Mouse (Mus musculus) T-helper 2 cell (primary cell): ENCODE data around the gene Sv2c.

ENCODE experiments used
- in situ Hi-C: fragments of 300-600 bp; cut with MboI, MseI; formaldehyde crosslinking; loops from one replicate; pipeline ENCODE4 v1.15.1; 2025; ENCODE audit warnings: high pct_unique_total_duplicates

The Sv2c gene

GRCm38 (mm10) chr13:96073555-96073954, 58.8 kb downstream of the Sv2c start:
- in situ Hi-C loops, result no loop called here

DNA sequence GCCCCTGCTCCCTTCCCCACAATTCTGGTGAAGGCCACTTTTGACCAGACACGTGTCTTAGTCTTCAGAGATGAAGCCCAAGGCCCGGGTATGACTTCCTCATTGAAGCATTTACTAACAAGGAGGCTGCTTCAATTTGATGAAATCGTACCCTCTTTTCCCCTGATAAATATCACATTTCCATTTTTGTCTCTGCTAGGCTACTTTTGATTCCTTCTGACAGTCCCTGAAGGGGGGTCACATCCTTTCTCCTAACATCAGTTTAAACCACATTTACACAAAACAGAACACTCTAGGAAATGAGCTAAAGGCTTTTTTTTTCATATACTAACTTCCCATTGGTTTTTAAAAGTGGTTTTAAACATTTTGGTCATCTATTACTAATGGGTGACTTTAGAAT, 79.6 kb downstream of the Sv2c start:
- in situ Hi-C loops, result no loop called here

GRCm38 (mm10) chr13:96045396-96045795, 87.0 kb downstream of the Sv2c start:
- in situ Hi-C loops, result no loop called here

DNA sequence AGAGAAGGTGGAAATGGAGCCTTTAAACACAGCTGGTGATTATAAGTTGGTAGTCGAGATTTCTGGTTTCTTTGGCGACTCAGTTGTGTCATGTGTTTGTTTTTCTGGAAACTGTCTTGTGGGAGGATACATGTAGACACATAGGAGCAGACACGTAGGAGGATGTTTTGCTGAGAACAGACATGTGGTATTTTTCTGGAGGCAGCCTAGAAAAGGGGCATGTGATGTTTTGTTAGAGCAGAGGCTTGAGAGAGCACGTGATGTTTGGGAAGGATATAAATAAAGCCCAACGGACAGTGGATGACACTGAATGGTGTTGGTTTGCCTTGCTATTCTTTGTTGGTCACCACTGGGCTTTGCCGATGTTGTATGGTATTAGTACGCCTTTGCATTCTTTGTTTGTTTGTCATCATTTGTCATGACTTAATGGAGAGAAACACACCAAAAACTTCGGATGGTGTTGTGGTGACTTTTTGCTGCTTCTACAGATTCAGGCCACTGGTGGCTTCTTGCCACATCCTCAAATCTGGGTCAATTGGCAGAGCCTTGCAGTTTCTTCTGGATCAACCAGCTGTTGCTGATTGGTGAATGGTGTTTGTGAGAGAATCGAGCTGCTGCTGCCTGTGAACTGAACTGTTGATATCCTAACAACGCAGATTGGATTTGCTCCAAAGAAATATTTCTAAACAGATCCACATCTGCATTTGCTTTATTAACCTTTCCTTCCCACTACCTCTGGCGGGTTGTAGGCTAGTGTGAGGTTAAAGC, 91.9 kb downstream of the Sv2c start:
- in situ Hi-C loops, result no loop called here

- in situ Hi-C loops, result no loop called here
These were observed 92.8 kb downstream of the Sv2c start for GRCm38 (mm10) chr13:96039536-96039935.

DNA sequence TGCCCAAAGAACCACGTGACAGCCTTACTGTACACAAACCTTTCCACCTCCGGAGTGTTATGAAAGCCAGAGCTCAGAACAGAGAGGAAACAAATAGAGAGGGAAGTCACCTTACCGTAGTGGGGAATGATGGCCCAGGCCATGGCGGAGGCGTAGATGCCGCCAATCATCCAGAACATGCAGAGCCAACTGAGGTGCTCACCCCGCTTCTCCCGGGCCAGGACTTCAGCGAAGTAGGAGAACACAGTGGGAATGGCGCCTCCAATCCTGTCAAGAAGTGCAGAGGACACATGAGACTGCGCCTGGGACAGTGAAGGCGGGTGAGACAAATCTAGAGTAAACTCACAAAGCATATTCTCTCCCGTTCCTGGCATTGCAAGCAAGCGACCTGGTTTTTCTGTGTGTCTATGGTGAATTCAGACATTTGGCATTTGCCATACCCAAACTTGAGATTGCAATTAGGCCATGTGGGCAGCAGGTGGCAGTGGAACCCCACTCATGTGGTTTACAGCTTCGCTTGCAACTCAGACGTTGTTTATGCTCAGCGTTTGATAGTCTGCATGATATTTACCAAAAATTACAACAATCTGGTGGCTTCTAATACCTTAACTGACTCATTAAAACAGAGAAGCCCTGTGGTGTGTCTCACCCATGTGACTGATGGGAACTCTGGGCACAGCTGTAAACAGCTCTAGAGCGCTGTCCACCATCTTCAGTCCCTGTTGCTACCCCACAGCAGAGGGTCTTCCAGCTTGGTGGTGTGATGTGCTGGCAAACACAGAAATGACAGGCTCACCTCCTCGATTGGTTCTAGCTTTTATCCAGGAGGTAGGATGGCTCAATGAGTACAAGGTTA, 101.8 kb downstream of the Sv2c start:
- in situ Hi-C loops, result no loop called here

- in situ Hi-C loops, result no loop called here
These were observed 108.5 kb downstream of the Sv2c start for GRCm38 (mm10) chr13:96023858-96024257.

GRCm38 (mm10) chr13:96015516-96015915, 116.9 kb downstream of the Sv2c start:
- in situ Hi-C loops, result no loop called here

GRCm38 (mm10) chr13:96010861-96011511, 121.4 kb downstream of the Sv2c start:
- in situ Hi-C loops, result no loop called here

DNA sequence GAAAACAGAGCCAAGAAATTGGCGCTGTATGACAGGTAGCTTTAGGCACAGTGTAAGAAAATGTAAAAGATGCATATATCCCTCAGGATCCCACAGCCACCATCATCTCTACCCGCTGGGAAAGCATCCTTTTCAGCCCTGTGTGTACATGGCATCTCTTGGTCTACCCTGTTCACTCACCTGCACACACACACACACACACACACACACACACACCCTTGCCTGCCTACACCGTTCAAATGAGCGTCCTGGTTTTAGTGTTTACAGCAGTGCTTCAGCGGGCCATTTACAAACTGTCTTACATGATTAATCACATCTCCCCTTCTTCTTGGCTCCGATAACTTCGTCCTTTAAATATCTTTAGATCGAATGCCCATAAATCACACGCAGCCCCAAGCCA, 123.4 kb downstream of the Sv2c start:
- in situ Hi-C loops, result loop anchor here (5.0 kb wide), 1 partner anchor 37 kb away; no protein-coding TSS in a partner anchor

GRCm38 (mm10) chr13:96008154-96008553, 124.2 kb downstream of the Sv2c start:
- in situ Hi-C loops, result loop anchor here (5.0 kb wide), 1 partner anchor 36 kb away; no protein-coding TSS in a partner anchor

DNA sequence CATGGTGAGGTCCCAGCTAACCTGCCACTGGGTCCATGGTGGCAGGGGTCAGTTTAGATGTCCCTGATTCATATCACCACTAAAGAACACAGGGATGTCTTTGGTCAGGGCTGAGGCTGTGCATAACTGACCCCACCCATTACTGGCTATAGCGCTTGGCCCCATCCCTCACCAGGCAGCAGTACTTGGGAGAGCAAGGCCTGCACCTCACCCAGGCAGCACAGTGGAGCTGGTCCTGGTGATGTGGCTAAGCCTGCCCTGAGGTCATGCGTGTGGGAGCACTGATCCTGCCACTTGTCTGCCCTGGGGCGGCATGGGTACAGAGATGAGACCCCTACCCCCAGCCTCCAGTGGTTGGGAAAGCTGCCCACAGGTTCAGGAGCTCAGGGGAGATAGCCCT, 128.8 kb downstream of the Sv2c start:
- in situ Hi-C loops, result no loop called here

DNA sequence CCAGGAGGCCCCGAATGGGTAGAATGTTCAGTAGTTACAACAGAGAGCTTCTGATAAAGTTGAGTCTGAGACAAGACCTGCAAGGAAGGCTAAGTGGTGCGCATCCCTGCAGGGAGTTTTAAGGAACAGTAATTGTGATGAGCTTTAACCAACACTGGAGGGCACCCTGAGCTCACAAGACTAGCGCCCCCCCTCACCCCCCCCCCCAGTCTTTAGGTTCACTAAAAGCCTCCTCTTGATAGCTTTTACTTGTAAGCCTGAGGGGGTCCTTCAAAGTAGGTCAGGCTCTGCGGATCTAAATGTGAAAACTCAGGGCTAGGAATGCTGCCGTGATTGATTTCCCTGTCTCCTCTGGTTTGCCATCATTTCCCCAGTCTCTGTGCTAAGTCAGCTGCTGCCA, 129.9 kb downstream of the Sv2c start:
- in situ Hi-C loops, result no loop called here

DNA sequence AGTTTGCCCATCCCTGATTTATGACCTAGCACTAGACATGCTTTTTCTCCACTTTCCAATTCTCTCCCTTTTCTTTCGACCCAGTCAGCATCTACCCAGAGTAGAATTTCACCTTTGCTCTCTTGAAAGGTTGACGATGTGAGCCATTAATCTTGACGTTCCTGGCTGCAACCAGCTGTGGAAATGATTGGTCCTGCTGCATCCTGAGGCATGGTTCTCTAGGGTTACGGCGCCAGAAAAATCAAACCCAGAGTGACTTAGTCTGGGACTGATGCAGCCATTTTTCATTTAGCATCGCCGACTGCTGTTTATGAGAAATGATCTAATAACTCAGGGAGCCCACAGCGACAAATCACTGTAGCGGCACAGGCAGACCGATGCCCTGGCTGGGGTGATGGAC, 133.0 kb downstream of the Sv2c start:
- in situ Hi-C loops, result no loop called here

GRCm38 (mm10) chr13:95997294-95997693, 135.1 kb downstream of the Sv2c start:
- in situ Hi-C loops, result no loop called here

DNA sequence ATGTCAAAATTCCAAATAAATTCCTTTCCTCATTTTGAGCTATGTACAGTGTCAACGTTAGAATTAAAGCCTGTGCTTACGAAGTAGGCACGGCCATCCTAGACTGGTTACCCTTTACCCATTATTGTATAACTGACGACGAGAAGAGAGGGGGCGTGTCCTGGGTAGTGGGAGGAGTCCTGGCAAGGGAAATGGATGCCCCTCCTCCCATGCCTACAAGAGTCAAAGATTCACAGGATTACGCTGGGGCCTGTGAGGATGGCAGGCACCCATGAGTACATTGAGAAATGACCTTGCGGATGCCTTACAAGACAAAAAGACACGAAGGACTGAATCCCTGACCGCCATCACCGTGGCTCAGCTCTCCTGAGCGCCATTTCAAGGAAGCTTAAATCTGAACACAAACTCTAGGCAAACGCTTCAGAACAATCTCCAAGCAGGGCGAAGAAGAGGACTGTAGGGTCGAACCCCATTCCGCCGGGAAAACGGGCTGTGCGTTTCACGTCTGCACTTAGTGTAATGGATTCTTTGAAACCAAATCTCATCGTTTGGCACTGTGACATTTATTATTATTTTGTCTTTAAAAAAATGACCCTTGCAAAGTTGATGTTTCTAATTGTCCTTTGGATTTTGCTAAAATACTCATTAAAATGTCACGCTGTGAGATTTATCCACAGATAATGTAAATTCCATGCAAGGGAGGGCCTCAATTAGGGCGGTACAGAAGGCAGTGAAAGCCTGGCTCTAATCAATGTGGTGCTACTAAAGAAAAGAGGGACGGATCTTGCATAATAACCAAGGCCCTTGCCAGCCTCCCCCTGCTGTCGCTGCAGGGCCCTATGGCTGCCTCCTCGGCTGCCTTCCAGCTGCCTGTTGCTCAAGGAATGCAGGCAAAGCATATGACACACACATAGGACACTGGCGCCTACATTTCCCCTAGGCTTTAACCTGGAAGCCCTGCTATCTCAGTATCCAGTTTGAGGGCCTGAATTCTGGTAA, 137.4 kb downstream of the Sv2c start:
- in situ Hi-C loops, result no loop called here

- in situ Hi-C loops, result no loop called here
These were observed 144.2 kb downstream of the Sv2c start for GRCm38 (mm10) chr13:95988181-95988580.

DNA sequence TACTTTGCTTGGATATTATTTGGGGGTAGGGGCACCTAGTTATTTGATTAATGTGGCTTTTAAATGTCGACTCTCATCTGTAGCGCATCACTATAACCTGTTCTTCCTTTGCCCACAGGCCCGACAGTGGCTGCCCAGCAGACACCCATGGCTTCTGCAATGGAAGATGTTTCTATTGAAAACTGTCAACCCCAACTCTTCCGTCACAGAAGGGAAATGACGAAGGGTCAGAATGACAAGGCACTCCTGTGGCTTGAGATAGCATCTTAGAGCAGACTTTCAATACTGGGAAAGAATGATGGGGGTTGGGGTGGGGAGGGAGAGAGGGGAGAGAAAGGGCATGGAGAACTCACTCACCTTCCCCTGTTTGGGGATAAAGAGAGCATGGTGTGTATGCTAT, 145.2 kb downstream of the Sv2c start:
- in situ Hi-C loops, result no loop called here

- in situ Hi-C loops, result no loop called here
These were observed 146.0 kb downstream of the Sv2c start for GRCm38 (mm10) chr13:95986375-95986774.

GRCm38 (mm10) chr13:95975225-95975624, 157.2 kb downstream of the Sv2c start:
- in situ Hi-C loops, result loop anchor here (10.0 kb wide), 1 partner anchor 140 kb away; no protein-coding TSS in a partner anchor

DNA sequence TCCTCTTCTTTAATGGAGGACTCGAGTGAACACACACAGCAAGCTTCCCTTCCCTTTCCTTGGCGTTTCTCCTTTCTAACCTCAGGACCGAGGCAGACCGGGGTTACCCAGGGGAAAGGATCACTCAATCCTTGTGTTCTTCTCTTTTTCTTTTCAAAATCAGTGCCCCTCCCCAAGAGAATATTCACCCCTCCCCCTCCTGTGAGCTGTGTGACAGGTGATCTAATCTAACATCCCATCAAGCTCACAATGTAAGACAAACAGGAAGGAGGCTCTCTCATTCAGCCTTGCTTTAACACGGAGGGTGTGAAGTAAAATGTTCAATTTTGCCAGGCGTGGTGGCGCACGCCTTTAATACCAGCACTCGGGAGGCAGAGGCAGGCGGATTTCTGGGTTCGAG, 158.3 kb downstream of the Sv2c start:
- in situ Hi-C loops, result loop anchor here (5.0 to 10.0 kb wide), 2 partner anchors 33 to 141 kb away; no protein-coding TSS in a partner anchor
